Mouse (Mus musculus): ENCODE results near the gene Osbpl8. TPM values are rescaled to one million over a fixed set of nuclear protein-coding genes. Genes with fewer than 3 reads are reported as not detected.
"Not testable (repeated sequence)": the region's sequence is repeated elsewhere in the genome, so short reads cannot be mapped to it uniquely, and the experiment has no call there.

Osbpl8 gene
- polyA plus RNA-seq, 1 experiment from 2014 or later, result 315 TPM

- Histone ChIP-seq H3K79me2 (ENCODE audit: inconsistent target) (peaks cover 48% of the 10 kb centered on the region), H3K36me3 (ENCODE audit: inconsistent target) (no peaks in the 10 kb centered on the region), H3K27ac (peak overlapping the region; percentile 99), H3K4me3 (ENCODE audit: inconsistent target) (no peak overlapping the region)
- WGBS (ENCODE audit: missing documents), result 86% methylated on average over 8 of the region's 8 CpGs
These were observed 30.6 kb upstream of the Osbpl8 start for GRCm38 (mm10) chr10:111133936-111134335.

- Histone ChIP-seq H3K36me3 (ENCODE audit: inconsistent target) (no peaks in the 10 kb centered on the region), H3K4me3 (ENCODE audit: inconsistent target) (no peak overlapping the region), H3K79me2 (ENCODE audit: inconsistent target) (peaks cover 43% of the 10 kb centered on the region), H3K27ac (peak overlapping the region; percentile 99)
- WGBS (ENCODE audit: missing documents), result 37% methylated on average over 9 of the region's 9 CpGs
These were observed 30.1 kb upstream of the Osbpl8 start for GRCm38 (mm10) chr10:111134412-111134957.

- H3K27ac ChIP-seq; H3K4me3 ChIP-seq (ENCODE audit: inconsistent target); H3K36me3 ChIP-seq (ENCODE audit: inconsistent target): not testable (repeated sequence)
- 88% methylated on average over 1 of the region's 5 CpGs for WGBS (ENCODE audit: missing documents)
- H3K79me2 ChIP-seq (ENCODE audit: inconsistent target), result peaks cover 24% of the 10 kb centered on the region
These were observed 28.2 kb upstream of the Osbpl8 start for GRCm38 (mm10) chr10:111136306-111136705.

- 100% methylated on average over 4 of the region's 4 CpGs for WGBS (ENCODE audit: missing documents)
- Histone ChIP-seq H3K36me3 (ENCODE audit: inconsistent target) (no peaks in the 10 kb centered on the region), H3K27ac (no peak overlapping the region)
These were observed 26.6 kb upstream of the Osbpl8 start for GRCm38 (mm10) chr10:111137905-111138304.

GRCm38 (mm10) chr10:111139170-111139569 lies 25.4 kb upstream of the Osbpl8 start:
- peaks cover 4% of the 10 kb centered on the region; the same call in 1 of the 2 replicates for H3K79me2 ChIP-seq (ENCODE audit: inconsistent target)
- no peak overlapping the region for H3K27ac ChIP-seq
- no peaks in the 10 kb centered on the region for H3K36me3 ChIP-seq (ENCODE audit: inconsistent target)
- WGBS (ENCODE audit: missing documents), result 100% methylated on average over 1 of the region's 1 CpGs
- no peak overlapping the region for H3K4me3 ChIP-seq (ENCODE audit: inconsistent target)

More at GRCm38 (mm10) chr10:111137905-111138304, 26.6 kb upstream of the Osbpl8 start:
- no peak overlapping the region for H3K4me3 ChIP-seq (ENCODE audit: inconsistent target)
- H3K79me2 ChIP-seq (ENCODE audit: inconsistent target), result peaks cover 16% of the 10 kb centered on the region

GRCm38 (mm10) chr10:111139881-111140280 lies 24.7 kb upstream of the Osbpl8 start:
- Histone ChIP-seq H3K27ac (no peak overlapping the region), H3K79me2 (ENCODE audit: inconsistent target) (no peaks in the 10 kb centered on the region), H3K36me3 (ENCODE audit: inconsistent target) (no peaks in the 10 kb centered on the region), H3K4me3 (ENCODE audit: inconsistent target) (no peak overlapping the region)
- WGBS (ENCODE audit: missing documents), result 82% methylated on average over 5 of the region's 5 CpGs

GRCm38 (mm10) chr10:111144371-111144959 lies 20.1 kb upstream of the Osbpl8 start:
- WGBS (ENCODE audit: missing documents), result 95% methylated on average over 11 of the region's 11 CpGs

GRCm38 (mm10) chr10:111149761-111150160 lies 14.8 kb upstream of the Osbpl8 start:
- Histone ChIP-seq H3K79me2 (ENCODE audit: inconsistent target) (no peaks in the 10 kb centered on the region), H3K4me3 (ENCODE audit: inconsistent target) (no peak overlapping the region), H3K36me3 (ENCODE audit: inconsistent target) (no peaks in the 10 kb centered on the region), H3K27ac (no peak overlapping the region)
- 92% methylated on average over 5 of the region's 5 CpGs for WGBS (ENCODE audit: missing documents)

More at GRCm38 (mm10) chr10:111144371-111144959, 20.1 kb upstream of the Osbpl8 start:
- Histone ChIP-seq H3K36me3 (ENCODE audit: inconsistent target) (no peaks in the 10 kb centered on the region), H3K4me3 (ENCODE audit: inconsistent target) (no peak overlapping the region), H3K27ac (no peak overlapping the region), H3K79me2 (ENCODE audit: inconsistent target) (no peaks in the 10 kb centered on the region)

GRCm38 (mm10) chr10:111155065-111155464 lies 9.5 kb upstream of the Osbpl8 start:
- Histone ChIP-seq H3K27ac (no peak overlapping the region), H3K79me2 (ENCODE audit: inconsistent target) (no peaks in the 10 kb centered on the region), H3K4me3 (ENCODE audit: inconsistent target) (no peak overlapping the region), H3K36me3 (ENCODE audit: inconsistent target) (no peaks in the 10 kb centered on the region)
- WGBS (ENCODE audit: missing documents), result 90% methylated on average over 3 of the region's 3 CpGs

GRCm38 (mm10) chr10:111155571-111155970 lies 9.0 kb upstream of the Osbpl8 start:
- Histone ChIP-seq H3K36me3 (ENCODE audit: inconsistent target) (no peaks in the 10 kb centered on the region), H3K4me3 (ENCODE audit: inconsistent target) (no peak overlapping the region), H3K79me2 (ENCODE audit: inconsistent target) (peaks cover under 1% of the 10 kb centered on the region; the same call in 1 of the 2 replicates), H3K27ac (no peak overlapping the region)
- WGBS (ENCODE audit: missing documents), result 93% methylated on average over 4 of the region's 7 CpGs

GRCm38 (mm10) chr10:111156394-111157190 lies 8.0 kb upstream of the Osbpl8 start:
- Histone ChIP-seq H3K36me3 (ENCODE audit: inconsistent target) (no peaks in the 10 kb centered on the region), H3K27ac (0 out of 2 replicates have a peak overlapping the region, but pooled peaks have one; percentile 5), H3K79me2 (ENCODE audit: inconsistent target) (peaks cover 10% of the 10 kb centered on the region), H3K4me3 (ENCODE audit: inconsistent target) (no peak overlapping the region)
- 84% methylated on average over 29 of the region's 29 CpGs for WGBS (ENCODE audit: missing documents)

GRCm38 (mm10) chr10:111157241-111157659 lies 7.3 kb upstream of the Osbpl8 start:
- Histone ChIP-seq H3K79me2 (ENCODE audit: inconsistent target) (peaks cover 17% of the 10 kb centered on the region), H3K27ac (0 out of 2 replicates have a peak overlapping the region, but pooled peaks have one; percentile 5), H3K4me3 (ENCODE audit: inconsistent target) (no peak overlapping the region), H3K36me3 (ENCODE audit: inconsistent target) (no peaks in the 10 kb centered on the region)
- WGBS (ENCODE audit: missing documents), result 66% methylated on average over 6 of the region's 7 CpGs

GRCm38 (mm10) chr10:111159789-111160522 lies 4.6 kb upstream of the Osbpl8 start:
- WGBS (ENCODE audit: missing documents), result 20% methylated on average over 5 of the region's 5 CpGs
- peaks cover 29% of the 10 kb centered on the region for H3K79me2 ChIP-seq (ENCODE audit: inconsistent target)
- H3K36me3 ChIP-seq (ENCODE audit: inconsistent target), result no peaks in the 10 kb centered on the region
- peak overlapping the region; percentile 95 for H3K27ac ChIP-seq
- H3K4me3 ChIP-seq (ENCODE audit: inconsistent target), result no peak overlapping the region

GRCm38 (mm10) chr10:111160540-111160939 lies 4.0 kb upstream of the Osbpl8 start:
- Histone ChIP-seq H3K27ac (peak overlapping the region; percentile 95), H3K4me3 (ENCODE audit: inconsistent target) (no peak overlapping the region), H3K79me2 (ENCODE audit: inconsistent target) (peaks cover 35% of the 10 kb centered on the region), H3K36me3 (ENCODE audit: inconsistent target) (no peaks in the 10 kb centered on the region)
- 80% methylated on average over 3 of the region's 3 CpGs for WGBS (ENCODE audit: missing documents)
